Mouse (Mus musculus) kidney, adult 2 months (tissue): ENCODE data around the gene Wscd2.

Source experiments
- CTCF ChIP-seq: fragments of 200-500 bp; conservative IDR thresholded peaks from 2 replicates; pipeline ENCODE4 v1.5.1; 2011; ENCODE audit warnings: low read depth, mild to moderate bottlenecking, control low read depth, low read length, moderate library complexity, mixed read lengths; ENCODE audit not compliant: insufficient read depth, insufficient read length
- POLR2A ChIP-seq: fragments of 200-500 bp; IDR thresholded peaks from one replicate; pipeline ENCODE4 v1.6.1; 2011; ENCODE audit warnings: low read depth, low read length, control low read depth

DNA sequence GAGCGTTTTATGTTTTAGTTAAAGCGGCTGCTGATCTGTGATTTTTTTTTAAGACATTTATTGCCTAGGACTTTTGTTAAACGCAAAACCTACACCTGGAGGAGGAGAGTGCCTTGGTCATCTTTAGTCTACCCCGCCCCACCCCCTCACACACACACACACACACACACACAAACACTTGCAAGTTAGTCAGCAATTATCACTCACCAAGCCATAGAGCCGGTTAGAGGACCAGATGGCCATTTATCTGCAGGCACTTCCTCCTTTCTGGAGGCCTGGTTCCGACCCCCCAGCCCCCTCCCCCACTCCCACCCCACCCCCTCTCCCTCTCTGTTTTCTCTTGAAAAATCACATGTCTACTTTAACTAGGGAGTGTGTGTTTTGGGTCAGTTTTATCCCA is 94.3 kb downstream of the Wscd2 start:
- TF ChIP-seq CTCF = no peak
- TF ChIP-seq POLR2A = no peak
